In the genomic region with DNA sequence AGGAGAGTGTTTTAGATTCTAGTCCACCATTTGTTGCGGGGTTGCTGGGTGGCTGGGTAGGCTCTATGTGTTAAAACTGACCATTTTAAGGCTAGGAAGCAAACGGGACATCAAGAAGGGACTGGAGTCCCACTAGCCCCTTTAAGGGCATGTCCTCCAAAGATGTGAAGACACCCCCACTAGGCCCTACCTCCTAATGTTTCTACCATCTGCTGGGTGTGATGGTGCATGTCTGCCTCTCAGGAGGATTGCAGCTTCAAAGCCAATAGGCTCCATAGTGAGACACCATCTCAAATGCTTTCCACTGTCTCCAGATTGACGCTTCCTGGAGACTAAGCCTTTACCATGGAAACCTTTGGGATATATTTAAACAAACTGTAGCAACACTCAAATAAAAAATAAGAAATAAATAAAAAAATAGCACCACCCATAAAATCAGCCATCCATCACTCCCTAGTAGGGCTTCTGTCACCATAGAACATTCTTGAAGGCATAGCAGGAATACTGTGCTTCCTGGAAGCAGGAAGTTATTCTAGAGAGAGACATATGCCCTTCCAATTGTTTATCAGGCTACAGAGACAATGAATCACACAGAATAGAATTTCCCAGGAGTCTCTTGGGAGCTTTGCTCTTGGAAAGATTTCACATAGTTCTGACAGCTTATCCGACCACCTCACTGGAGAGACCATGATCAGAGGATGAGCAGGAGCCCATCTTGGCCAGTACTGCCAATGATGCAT, we compare ENCODE assay signal across 15 mouse cellular contexts.
DNase-seq lines count a peak whose midpoint lies in the region; ATAC-seq and TF ChIP-seq lines count a peak whose summit lies in the region.
"Had no signal": no experiment of that assay in that cellular context is flagged by ENCODE, and none has a peak within 500 bp of the region (broad histone marks: within the 10 kb centered on the region; RNA-seq: fewer than 3 reads in every experiment).

No protein-coding gene starts in this region.

- TF ChIP-seq CTCF in hindbrain, postnatal 0 days (IDR thresholded peaks at IDR 0.05; ENCODE audit: low read depth), result no peak
- TF ChIP-seq CTCF in lung, postnatal 0 days (IDR thresholded peaks at IDR 0.05), result no peak

- no peak overlapping the region for H3K27ac ChIP-seq in embryonic facial prominence, embryonic 14.5 days (replicated peaks; ENCODE audit: low read depth, low read length)
- H3K27ac ChIP-seq in embryonic facial prominence, embryonic 10.5 days (replicated peaks), result no peak overlapping the region
- H3K27ac ChIP-seq in hindbrain, postnatal 0 days, result no peak overlapping the region
- H3K27ac ChIP-seq in hindbrain, embryonic 16.5 days (ENCODE audit: low read depth, low read length), result no peak overlapping the region
- no peak overlapping the region for H3K27ac ChIP-seq in lung, postnatal 0 days (ENCODE audit: low read length)
- H3K27ac ChIP-seq: embryonic facial prominence, embryonic 15.5 days; forebrain, embryonic 12.5 days; heart, embryonic 13.5 days; liver, embryonic 13.5 days; macrophage had no signal

- TF ChIP-seq EP300 in lung, postnatal 0 days (IDR thresholded peaks at IDR 0.05), result peak; percentile 50

- ATAC-seq in embryonic facial prominence, embryonic 14.5 days (ENCODE audit: low read depth), result no peak
- no peak for ATAC-seq in hindbrain, postnatal 0 days
- ATAC-seq in hindbrain, embryonic 16.5 days, result no peak
- peak; percentile 61; the same call in 1 of the 2 replicates for ATAC-seq in lung, postnatal 0 days

- no peaks in the 10 kb centered on the region for H3K9me3 ChIP-seq in embryonic facial prominence, embryonic 14.5 days (ENCODE audit: control insufficient read depth, low read length)
- no peaks in the 10 kb centered on the region for H3K9me3 ChIP-seq in embryonic facial prominence, embryonic 10.5 days
- H3K9me3 ChIP-seq in hindbrain, postnatal 0 days (ENCODE audit: low read length), result no peaks in the 10 kb centered on the region
- no peaks in the 10 kb centered on the region for H3K9me3 ChIP-seq in hindbrain, embryonic 16.5 days (ENCODE audit: control insufficient read depth, low read length)
- H3K9me3 ChIP-seq in lung, postnatal 0 days (ENCODE audit: low read length), result no peaks in the 10 kb centered on the region
- H3K9me3 ChIP-seq: embryonic facial prominence, embryonic 15.5 days; forebrain, embryonic 12.5 days; heart, embryonic 13.5 days; liver, embryonic 13.5 days had no signal

- H3K9ac ChIP-seq in embryonic facial prominence, embryonic 14.5 days (ENCODE audit: low read depth, low read length), result no peak overlapping the region
- H3K9ac ChIP-seq in hindbrain, postnatal 0 days (replicated peaks; ENCODE audit: low read length), result no peak overlapping the region
- H3K9ac ChIP-seq in hindbrain, embryonic 16.5 days (ENCODE audit: low read depth, low read length), result no peak overlapping the region
- H3K9ac ChIP-seq in lung, postnatal 0 days (replicated peaks; ENCODE audit: low read depth), result no peak overlapping the region
- H3K9ac ChIP-seq: embryonic facial prominence, embryonic 15.5 days; forebrain, embryonic 12.5 days; heart, embryonic 13.5 days; liver, embryonic 13.5 days had no signal

- H3K4me1 ChIP-seq in embryonic facial prominence, embryonic 14.5 days (ENCODE audit: control insufficient read depth, insufficient read depth, low read length), result no peaks in the 10 kb centered on the region
- H3K4me1 ChIP-seq in embryonic facial prominence, embryonic 10.5 days, result 0 out of 2 replicates have a peak, but pooled peaks cover 3% of the 10 kb centered on the region
- no peaks in the 10 kb centered on the region for H3K4me1 ChIP-seq in hindbrain, postnatal 0 days (ENCODE audit: insufficient read depth, low read length)
- no peaks in the 10 kb centered on the region for H3K4me1 ChIP-seq in hindbrain, embryonic 16.5 days (ENCODE audit: control insufficient read depth, insufficient read depth, low read depth, low read length)
- no peaks in the 10 kb centered on the region for H3K4me1 ChIP-seq in lung, postnatal 0 days (ENCODE audit: insufficient read depth, low read depth, low read length)
- H3K4me1 ChIP-seq: embryonic facial prominence, embryonic 15.5 days; forebrain, embryonic 12.5 days; heart, embryonic 13.5 days had no signal

- no peaks in the 10 kb centered on the region for H3K36me3 ChIP-seq in embryonic facial prominence, embryonic 14.5 days (ENCODE audit: control insufficient read depth, insufficient read depth, low read length)
- no peaks in the 10 kb centered on the region for H3K36me3 ChIP-seq in embryonic facial prominence, embryonic 10.5 days (replicated peaks)
- no peaks in the 10 kb centered on the region for H3K36me3 ChIP-seq in hindbrain, postnatal 0 days (ENCODE audit: insufficient read depth, low read length)
- H3K36me3 ChIP-seq in hindbrain, embryonic 16.5 days (ENCODE audit: control insufficient read depth, insufficient read depth, low read length), result no peaks in the 10 kb centered on the region
- H3K36me3 ChIP-seq in lung, postnatal 0 days (ENCODE audit: insufficient read depth, low read length), result no peaks in the 10 kb centered on the region
- H3K36me3 ChIP-seq: embryonic facial prominence, embryonic 15.5 days; forebrain, embryonic 12.5 days; heart, embryonic 13.5 days; liver, embryonic 13.5 days had no signal

- no peaks in the 10 kb centered on the region for H3K27me3 ChIP-seq in embryonic facial prominence, embryonic 14.5 days (replicated peaks; ENCODE audit: control insufficient read depth, insufficient read depth, low read length)
- H3K27me3 ChIP-seq in embryonic facial prominence, embryonic 10.5 days (replicated peaks; ENCODE audit: low read depth, poor library complexity, severe bottlenecking), result no peaks in the 10 kb centered on the region
- no peaks in the 10 kb centered on the region for H3K27me3 ChIP-seq in hindbrain, postnatal 0 days (ENCODE audit: insufficient read depth, low read length)
- no peaks in the 10 kb centered on the region for H3K27me3 ChIP-seq in hindbrain, embryonic 16.5 days (replicated peaks; ENCODE audit: control insufficient read depth, insufficient read depth, low read length)
- H3K27me3 ChIP-seq in lung, postnatal 0 days (replicated peaks; ENCODE audit: insufficient read depth, low read length), result no peaks in the 10 kb centered on the region
- H3K27me3 ChIP-seq: embryonic facial prominence, embryonic 15.5 days; forebrain, embryonic 12.5 days; heart, embryonic 13.5 days; liver, embryonic 13.5 days had no signal

- DNase-seq in embryonic facial prominence, embryonic 14.5 days (ENCODE audit: low spot score), result peak; percentile 29
- no peak for DNase-seq in embryonic facial prominence, embryonic 10.5 days (ENCODE audit: low spot score)
- peak; percentile 14 for DNase-seq in hindbrain, postnatal 0 days (ENCODE audit: low spot score)
- DNase-seq in lung, postnatal 0 days (ENCODE audit: low spot score), result peak; percentile 36
- DNase-seq in lung, postnatal 4 days, result no peak
- peak; percentile 6 for DNase-seq in kidney, postnatal 10 days
- no peak for DNase-seq in cerebellum, postnatal 4 days (ENCODE audit: low spot score in 2 of 2)
- DNase-seq: adrenal gland, postnatal 25 days; cerebellum, postnatal 25 days; liver, embryonic 13.5 days had no signal

- H3K4me2 ChIP-seq in embryonic facial prominence, embryonic 14.5 days (ENCODE audit: low read depth, low read length), result no peak overlapping the region
- H3K4me2 ChIP-seq in hindbrain, postnatal 0 days (ENCODE audit: low read depth, low read length), result no peak overlapping the region
- H3K4me2 ChIP-seq in hindbrain, embryonic 16.5 days (ENCODE audit: low read length), result no peak overlapping the region
- H3K4me2 ChIP-seq in lung, postnatal 0 days (replicated peaks; ENCODE audit: low read depth, low read length), result no peak overlapping the region
- H3K4me2 ChIP-seq: embryonic facial prominence, embryonic 15.5 days; forebrain, embryonic 12.5 days; heart, embryonic 13.5 days; liver, embryonic 13.5 days had no signal

- 60% methylated on average over 4 of the region's 4 CpGs for WGBS in embryonic facial prominence, embryonic 14.5 days
- WGBS in embryonic facial prominence, embryonic 10.5 days, result 82% methylated on average over 4 of the region's 4 CpGs
- WGBS in hindbrain, postnatal 0 days, result 76% methylated on average over 4 of the region's 4 CpGs
- 65% methylated on average over 4 of the region's 4 CpGs for WGBS in hindbrain, embryonic 16.5 days
- 76% methylated on average over 4 of the region's 4 CpGs for WGBS in lung, postnatal 0 days

- H3K4me3 ChIP-seq in embryonic facial prominence, embryonic 14.5 days (ENCODE audit: low read depth, low read length), result no peak overlapping the region
- H3K4me3 ChIP-seq in embryonic facial prominence, embryonic 10.5 days, result no peak overlapping the region
- H3K4me3 ChIP-seq in hindbrain, postnatal 0 days (ENCODE audit: low read length), result no peak overlapping the region
- no peak overlapping the region for H3K4me3 ChIP-seq in hindbrain, embryonic 16.5 days (ENCODE audit: low read length)
- no peak overlapping the region for H3K4me3 ChIP-seq in lung, postnatal 0 days (ENCODE audit: low read depth, low read length)
- H3K4me3 ChIP-seq: embryonic facial prominence, embryonic 15.5 days; forebrain, embryonic 12.5 days; heart, embryonic 13.5 days; liver, embryonic 13.5 days had no signal

Comparison
In these comparisons a context has a peak if more than half of its experiments do, and no peak if none do; other contexts are left out.
1. DNase-seq: peak in embryonic facial prominence, embryonic 14.5 days (single experiment), hindbrain, postnatal 0 days (single experiment), lung, postnatal 0 days (single experiment) and kidney, postnatal 10 days (single experiment); none in embryonic facial prominence, embryonic 10.5 days (single experiment), lung, postnatal 4 days (0 of 2) and cerebellum, postnatal 4 days (0 of 2).